12 mouse cellular contexts compared by ENCODE assay signal in the genomic region with DNA sequence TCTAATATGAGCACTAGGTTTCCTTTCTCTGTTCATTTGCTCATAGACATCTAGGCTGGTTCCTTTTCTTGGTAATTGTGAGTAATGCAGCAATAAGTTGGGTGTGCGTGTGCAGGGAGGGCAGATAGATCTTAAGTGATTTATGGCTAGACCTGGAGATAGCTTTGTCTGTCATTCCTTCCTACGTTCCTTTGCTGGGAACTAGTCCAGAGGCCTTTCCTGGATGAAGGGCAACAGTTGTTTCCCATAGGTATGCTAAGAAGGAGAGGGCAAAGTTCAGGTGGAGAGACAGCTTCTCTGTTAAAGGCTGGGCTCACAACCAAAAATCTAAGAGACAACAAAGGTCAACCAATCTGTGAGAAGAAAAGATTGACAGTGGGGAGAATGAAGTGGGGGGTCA.
"Had no signal": no experiment of that assay in that cellular context is flagged by ENCODE, and none has a peak within 500 bp of the region (broad histone marks: within the 10 kb centered on the region; RNA-seq: fewer than 3 reads in every experiment).

No protein-coding gene starts in this region.

- H3K36me3 ChIP-seq: hindbrain, embryonic 15.5 days; liver, embryonic 12.5 days; lung, embryonic 15.5 days; midbrain, embryonic 12.5 days; stomach, embryonic 15.5 days had no signal

- H3K4me1 ChIP-seq: hindbrain, embryonic 15.5 days; liver, embryonic 12.5 days; lung, embryonic 15.5 days; midbrain, embryonic 12.5 days; stomach, embryonic 15.5 days had no signal

- H3K27me3 ChIP-seq: hindbrain, embryonic 15.5 days; liver, embryonic 12.5 days; lung, embryonic 15.5 days; midbrain, embryonic 12.5 days; stomach, embryonic 15.5 days had no signal

- DNase-seq: left cerebral cortex, postnatal 4 days; lung, postnatal 14 days; right cerebral cortex, postnatal 14 days; thymus, adult 2 months; thymus, postnatal 25 days had no signal

- ATAC-seq: liver, embryonic 12.5 days had no signal

- H3K9me3 ChIP-seq: hindbrain, embryonic 15.5 days; liver, embryonic 12.5 days; lung, embryonic 15.5 days; midbrain, embryonic 12.5 days; stomach, embryonic 15.5 days had no signal

- H3K4me2 ChIP-seq: hindbrain, embryonic 15.5 days; liver, embryonic 12.5 days; lung, embryonic 15.5 days; midbrain, embryonic 12.5 days; stomach, embryonic 15.5 days had no signal

- H3K27ac ChIP-seq: hindbrain, embryonic 15.5 days; liver, embryonic 12.5 days; lung, embryonic 15.5 days; macrophage; midbrain, embryonic 12.5 days; stomach, embryonic 15.5 days had no signal

- H3K9ac ChIP-seq: hindbrain, embryonic 15.5 days; liver, embryonic 12.5 days; lung, embryonic 15.5 days; midbrain, embryonic 12.5 days; stomach, embryonic 15.5 days had no signal

- H3K4me3 ChIP-seq: hindbrain, embryonic 15.5 days; liver, embryonic 12.5 days; lung, embryonic 15.5 days; megakaryocyte, embryonic 14.5 days; midbrain, embryonic 12.5 days; stomach, embryonic 15.5 days had no signal
